Mouse (Mus musculus) heart, embryonic 11.5 days (tissue): ENCODE data around the gene Gadd45g. TPM values are rescaled to one million over a fixed set of nuclear protein-coding genes. Genes with fewer than 3 reads are reported as not detected.

ENCODE experiments used
- ATAC-seq: fragments of 200-750 bp; cut with Nextera tagmentation; replicated peaks from 2 replicates; pipeline ENCODE4 v1.8.0; 2017; ENCODE audit warnings: moderate library complexity; ENCODE audit not compliant: insufficient number of reproducible peaks, low FRiP score, low TSS enrichment
- H3K27ac ChIP-seq: fragments of 300-500 bp; sonication (generic); 2 replicates; pipeline ENCODE4 v1.5.1; 2014; ENCODE audit warnings: mild to moderate bottlenecking, low read depth, low read length
- H3K27me3 ChIP-seq: fragments of 300-500 bp; sonication (generic); 2 replicates; pipeline ENCODE4 v1.6.1; 2014; ENCODE audit warnings: mild to moderate bottlenecking, low read length, mixed read lengths; ENCODE audit not compliant: control insufficient read depth, insufficient read depth
- H3K36me3 ChIP-seq: fragments of 300-500 bp; sonication (generic); 2 replicates; pipeline ENCODE4 v1.6.1; 2014; ENCODE audit warnings: mild to moderate bottlenecking, low read length, moderate library complexity, mixed read lengths; ENCODE audit not compliant: control insufficient read depth, insufficient read depth
- H3K4me1 ChIP-seq: fragments of 300-500 bp; sonication (generic); 2 replicates; pipeline ENCODE4 v1.6.1; 2014; ENCODE audit warnings: low read length; ENCODE audit not compliant: control insufficient read depth, insufficient read depth
- H3K4me2 ChIP-seq: fragments of 300-500 bp; sonication (generic); 2 replicates; pipeline ENCODE4 v1.6.1; 2014; ENCODE audit warnings: mild to moderate bottlenecking, moderate library complexity
- H3K4me3 ChIP-seq: fragments of 300-500 bp; sonication (generic); 2 replicates; pipeline ENCODE4 v1.5.1; 2014; ENCODE audit warnings: low read depth, low read length
- H3K9ac ChIP-seq: fragments of 300-500 bp; sonication (generic); 2 replicates; pipeline ENCODE4 v1.6.1; 2014; ENCODE audit warnings: mild to moderate bottlenecking, low read depth, low read length, moderate library complexity
- H3K9me3 ChIP-seq: fragments of 300-500 bp; sonication (generic); replicated peaks from 2 replicates; pipeline ENCODE4 v1.6.1; 2016; ENCODE audit warnings: low read length; ENCODE audit not compliant: control insufficient read depth
- WGBS: fragments of 180-500 bp; shearing (Covaris S2); extraction: QIAGEN DNeasy Blood & Tissue Kit; methylation state at CpG from one replicate; pipeline ENCODE4 v1.1.7; 2014; ENCODE audit not compliant: insufficient replicate concordance; 5-methylcytosine and 5-hydroxymethylcytosine counted together
- polyA plus RNA-seq: library from polyadenylated mRNA; unstranded; fragments of >200 nt; fragmentation: Nextera tagmentation; extraction: Ambion mirVana; gene quantifications from 2 replicates; pipeline ENCODE4 v1.2.1, GENCODE M21; 2014

Gadd45g gene
- polyA plus RNA-seq = 45.3 and 48.9 TPM in 2 replicates

DNA sequence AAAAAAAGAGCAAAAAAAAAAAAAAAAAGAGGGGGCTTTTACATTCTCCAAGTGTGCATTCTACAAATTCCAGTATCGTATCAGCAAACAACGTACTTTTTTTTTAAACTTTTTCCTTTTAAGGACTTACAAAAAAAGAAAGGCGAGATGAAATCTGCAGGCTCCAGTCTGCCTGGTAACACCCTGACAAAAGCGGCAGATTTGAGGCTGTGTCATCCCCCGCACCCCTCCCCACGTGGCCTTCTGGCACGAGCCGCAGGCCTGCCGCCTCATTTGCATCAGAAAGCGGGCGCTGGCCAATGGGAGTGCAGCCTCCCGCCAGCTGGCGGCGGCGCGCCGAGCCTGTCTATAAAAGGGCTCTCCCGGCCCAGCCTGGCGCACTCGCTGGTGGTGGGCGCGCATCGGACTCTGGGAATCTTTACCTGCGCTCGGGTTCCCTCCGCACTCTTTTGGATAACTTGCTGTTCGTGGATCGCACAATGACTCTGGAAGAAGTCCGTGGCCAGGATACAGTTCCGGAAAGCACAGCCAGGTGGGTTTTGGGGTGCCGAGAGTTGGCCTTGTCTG is at the start of gene Gadd45g:
Gene Gadd45g (plus strand): TSS at position 378 of the 567 bp plus-strand sequence.
- peak within 1 kb of the TSS; percentile 90 for H3K9ac ChIP-seq
- peaks cover 50% of the 10 kb centered on the region for H3K4me1 ChIP-seq
- peak within 1 kb of the TSS; percentile 88 for H3K4me3 ChIP-seq
- no peaks in the 10 kb centered on the region for H3K36me3 ChIP-seq
- H3K4me2 ChIP-seq = peak within 1 kb of the TSS; percentile 97
- peaks cover 3% of the 10 kb centered on the region; the same call in 1 of the 2 replicates for H3K27me3 ChIP-seq
- peak within 1 kb of the TSS; percentile 95 for H3K27ac ChIP-seq
- WGBS = under 1% methylated on average over 31 of the region's 31 CpGs
- peak; percentile 71 for ATAC-seq
- no peaks in the 10 kb centered on the region for H3K9me3 ChIP-seq

DNA sequence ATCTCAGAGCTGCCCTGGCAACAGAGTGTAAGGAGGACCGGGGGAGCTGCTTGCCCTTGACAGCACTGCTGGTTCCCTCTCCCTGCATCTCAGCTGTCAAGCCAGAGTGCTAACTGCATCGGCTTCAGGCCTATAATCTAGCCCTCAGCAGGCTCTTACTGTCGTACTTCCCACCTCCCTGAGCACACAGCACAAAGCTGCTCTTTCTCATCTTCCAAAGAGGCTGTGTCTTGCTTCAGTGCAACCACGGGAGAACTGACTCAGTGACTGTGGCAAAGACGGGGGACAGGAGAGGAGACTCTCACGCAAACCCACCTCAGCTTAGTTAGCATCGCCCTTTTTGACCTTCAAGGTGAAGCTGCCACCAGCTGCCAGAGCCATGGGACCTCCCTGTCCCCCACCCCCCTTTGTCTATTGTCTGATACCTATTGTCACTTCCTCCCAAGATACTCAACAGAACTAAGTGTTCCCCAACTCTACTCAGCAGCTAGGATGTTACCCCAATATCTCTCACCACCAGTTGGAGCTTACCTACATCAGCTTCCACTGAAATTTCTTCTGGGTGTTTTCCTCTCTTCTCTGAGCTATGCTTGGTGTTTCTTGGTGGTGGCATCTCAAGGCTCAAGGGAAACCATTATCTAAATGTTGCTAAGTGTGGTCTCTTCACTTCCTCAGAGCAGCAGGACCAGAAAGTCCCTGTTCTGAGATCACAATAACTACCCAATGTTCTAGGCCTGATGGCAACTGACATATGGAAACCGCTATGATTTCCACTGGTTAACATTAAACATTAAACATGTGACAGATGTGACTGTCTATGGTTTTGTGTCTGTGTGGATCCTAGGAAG is 48.4 kb upstream of the Gadd45g start:
- Histone ChIP-seq H3K4me1 (peaks cover 8% of the 10 kb centered on the region; the same call in 1 of the 2 replicates), H3K4me3 (no peak overlapping the region), H3K9me3 (no peaks in the 10 kb centered on the region), H3K36me3 (no peaks in the 10 kb centered on the region), H3K4me2 (no peak overlapping the region), H3K27me3 (no peaks in the 10 kb centered on the region), H3K27ac (no peak overlapping the region), H3K9ac (no peak overlapping the region)
- WGBS = 60% methylated on average over 8 of the region's 8 CpGs
- no peak for ATAC-seq

DNA sequence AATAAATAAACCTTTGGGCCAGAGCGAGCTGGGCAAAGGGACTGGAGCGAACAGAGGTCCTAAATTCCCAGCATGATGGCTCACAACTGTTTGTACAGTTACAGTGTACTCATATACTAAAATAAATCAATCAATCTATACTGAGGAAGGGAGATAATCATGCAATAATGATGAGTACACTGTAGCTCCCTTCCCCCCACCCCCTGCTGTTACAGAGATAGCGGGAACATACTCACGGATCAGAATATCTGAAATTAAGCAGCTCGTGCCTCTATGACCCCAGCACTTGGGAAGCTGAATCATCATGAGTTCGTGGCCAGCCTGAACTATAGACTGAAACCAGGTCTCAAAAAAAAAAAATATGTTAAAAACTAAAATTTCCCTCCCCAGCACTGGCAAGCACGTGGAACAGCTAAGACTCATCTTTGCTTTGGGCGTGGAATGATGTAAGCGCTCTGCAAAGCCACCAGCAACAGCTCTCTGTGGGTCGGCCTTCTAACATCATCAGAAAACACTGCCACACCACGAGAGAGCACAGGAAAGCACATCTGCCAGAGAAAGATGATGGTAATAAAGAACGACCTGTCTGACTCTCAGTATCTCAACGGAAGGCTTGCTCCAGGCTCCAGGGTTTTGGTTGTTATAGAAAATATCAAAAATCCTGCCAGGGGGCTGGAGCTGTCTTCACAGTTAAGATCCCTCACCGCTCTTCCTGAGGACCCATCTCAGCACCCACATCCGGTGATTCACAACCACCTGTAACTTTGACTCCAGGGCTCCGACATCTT is 46.5 kb upstream of the Gadd45g start:
- no peaks in the 10 kb centered on the region for H3K27me3 ChIP-seq
- no peaks in the 10 kb centered on the region for H3K9me3 ChIP-seq
- no peak overlapping the region for H3K27ac ChIP-seq
- no peak overlapping the region for H3K4me2 ChIP-seq
- no peak overlapping the region for H3K4me3 ChIP-seq
- no peak for ATAC-seq
- peaks cover 8% of the 10 kb centered on the region; the same call in 1 of the 2 replicates for H3K4me1 ChIP-seq
- WGBS = 80% methylated on average over 16 of the region's 16 CpGs
- no peaks in the 10 kb centered on the region for H3K36me3 ChIP-seq
- no peak overlapping the region for H3K9ac ChIP-seq

DNA sequence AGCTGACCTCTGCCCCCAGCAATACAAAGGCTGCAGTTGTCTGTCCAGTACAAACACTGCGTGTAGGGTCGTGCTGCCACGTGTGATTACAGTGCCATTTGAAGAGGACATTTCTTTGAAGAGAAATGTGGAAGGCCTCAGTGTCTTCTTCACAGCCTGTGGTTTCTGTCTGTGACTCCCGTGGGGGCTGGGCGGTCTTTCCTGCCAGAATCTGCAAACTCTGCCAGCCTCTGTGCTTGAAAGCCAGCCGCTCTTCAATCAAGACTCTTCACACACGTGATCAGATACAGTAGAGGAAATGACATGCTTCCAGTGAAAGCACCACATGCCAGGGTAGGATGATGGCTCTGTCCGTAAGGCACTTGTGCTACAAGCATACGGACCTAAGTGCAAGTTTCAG is 45.6 kb upstream of the Gadd45g start:
- WGBS = 59% methylated on average over 9 of the region's 9 CpGs
- no peak for ATAC-seq
- H3K4me3 ChIP-seq = no peak overlapping the region

DNA sequence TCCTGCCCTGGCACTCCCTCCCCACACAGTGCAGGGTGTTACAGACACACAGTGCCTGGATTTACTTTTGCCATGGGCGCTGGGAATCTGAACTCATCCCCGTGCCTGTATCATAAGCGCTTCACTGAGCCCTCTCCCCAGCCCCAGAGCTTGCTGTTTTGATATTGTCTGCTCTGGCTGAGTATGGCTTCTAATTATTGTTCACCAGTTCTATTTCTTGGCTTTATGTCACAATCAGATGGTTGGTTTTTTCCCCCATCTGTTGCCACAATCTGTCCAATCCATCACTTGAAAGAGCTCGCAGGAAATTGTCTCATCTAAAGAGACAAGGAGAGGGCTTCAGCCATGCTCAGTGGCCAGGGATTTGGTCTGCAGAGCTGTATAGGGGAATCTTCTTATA is 40.8 kb upstream of the Gadd45g start:
- Histone ChIP-seq H3K27me3 (no peaks in the 10 kb centered on the region), H3K4me3 (no peak overlapping the region), H3K4me2 (no peak overlapping the region), H3K4me1 (peaks cover 5% of the 10 kb centered on the region; the same call in 1 of the 2 replicates), H3K36me3 (no peaks in the 10 kb centered on the region), H3K9ac (no peak overlapping the region), H3K27ac (no peak overlapping the region), H3K9me3 (no peaks in the 10 kb centered on the region)
- no peak for ATAC-seq
- 74% methylated on average over 4 of the region's 4 CpGs for WGBS

More for the DNA sequence above, 45.6 kb upstream of the Gadd45g start:
- Histone ChIP-seq H3K9me3 (no peaks in the 10 kb centered on the region), H3K27ac (no peak overlapping the region), H3K27me3 (no peaks in the 10 kb centered on the region), H3K36me3 (no peaks in the 10 kb centered on the region), H3K9ac (no peak overlapping the region), H3K4me1 (peaks cover 8% of the 10 kb centered on the region; the same call in 1 of the 2 replicates), H3K4me2 (no peak overlapping the region)

DNA sequence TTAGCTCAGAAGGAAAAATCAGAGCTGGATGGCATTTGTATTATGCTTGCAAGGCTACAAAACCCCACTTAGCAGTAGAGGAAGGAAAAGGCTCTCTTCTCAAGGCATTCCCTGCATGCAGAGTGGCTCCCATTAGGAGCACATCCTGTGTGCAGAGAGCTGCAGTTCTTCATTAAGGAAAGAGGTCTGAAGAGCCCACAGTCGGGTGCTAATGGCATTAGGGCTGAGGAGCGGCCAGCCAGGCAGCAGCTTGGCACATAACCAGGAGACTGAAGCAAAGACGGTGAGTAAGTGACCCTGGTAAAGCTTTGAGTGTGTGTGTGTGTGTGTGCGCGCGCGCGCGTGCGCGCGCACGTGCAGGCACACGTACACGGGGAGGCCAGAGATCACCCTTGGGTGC is 40.3 kb upstream of the Gadd45g start:
- Histone ChIP-seq H3K9ac (no peak overlapping the region), H3K36me3 (no peaks in the 10 kb centered on the region), H3K27ac (no peak overlapping the region), H3K4me3 (no peak overlapping the region), H3K9me3 (no peaks in the 10 kb centered on the region), H3K27me3 (no peaks in the 10 kb centered on the region), H3K4me2 (no peak overlapping the region), H3K4me1 (no peaks in the 10 kb centered on the region)
- 77% methylated on average over 15 of the region's 15 CpGs for WGBS
- ATAC-seq = no peak

DNA sequence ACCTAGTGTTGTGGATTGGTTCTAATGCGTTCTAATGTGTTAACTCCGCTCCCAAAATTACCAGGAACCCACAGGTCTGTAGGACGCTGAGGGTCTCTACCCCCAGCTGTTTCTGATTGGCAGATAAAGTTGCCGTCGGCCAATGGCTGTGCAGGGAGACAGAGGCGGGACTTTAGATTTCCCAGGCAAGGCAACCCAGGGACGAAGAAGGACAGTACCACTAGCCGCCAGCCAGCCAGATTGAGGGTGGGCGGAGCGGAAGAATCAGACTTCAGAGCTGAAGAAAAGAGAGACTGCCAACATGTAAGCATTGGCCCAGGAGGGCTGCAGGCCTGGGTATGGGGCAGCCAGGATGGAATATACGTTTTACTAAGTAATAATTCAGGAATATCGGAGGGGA is 38.3 kb upstream of the Gadd45g start:
- H3K27ac ChIP-seq = no peak overlapping the region
- no peaks in the 10 kb centered on the region for H3K27me3 ChIP-seq
- peak; percentile 39; the same call in 1 of the 2 replicates for ATAC-seq
- no peaks in the 10 kb centered on the region for H3K9me3 ChIP-seq
- H3K9ac ChIP-seq = no peak overlapping the region
- H3K4me2 ChIP-seq = 0 out of 2 replicates have a peak overlapping the region, but pooled peaks have one; percentile 17
- no peak overlapping the region for H3K4me3 ChIP-seq
- H3K36me3 ChIP-seq = no peaks in the 10 kb centered on the region
- 27% methylated on average over 12 of the region's 12 CpGs for WGBS
- no peaks in the 10 kb centered on the region for H3K4me1 ChIP-seq
